Mouse (Mus musculus) ovary, postnatal 14 days (tissue): ENCODE measurements at regions not wholly inside any gene's neighbourhood (a gene's known extent, or its start where the extent isn't known, plus 50 kb on each side); places are given as distances from the start of the nearest gene placed in this dataset.

ENCODE experiments used
- DNase-seq: peaks from one replicate; pipeline ENCODE4 v3.0.0; 2022; ENCODE audit warnings: low spot score

DNA sequence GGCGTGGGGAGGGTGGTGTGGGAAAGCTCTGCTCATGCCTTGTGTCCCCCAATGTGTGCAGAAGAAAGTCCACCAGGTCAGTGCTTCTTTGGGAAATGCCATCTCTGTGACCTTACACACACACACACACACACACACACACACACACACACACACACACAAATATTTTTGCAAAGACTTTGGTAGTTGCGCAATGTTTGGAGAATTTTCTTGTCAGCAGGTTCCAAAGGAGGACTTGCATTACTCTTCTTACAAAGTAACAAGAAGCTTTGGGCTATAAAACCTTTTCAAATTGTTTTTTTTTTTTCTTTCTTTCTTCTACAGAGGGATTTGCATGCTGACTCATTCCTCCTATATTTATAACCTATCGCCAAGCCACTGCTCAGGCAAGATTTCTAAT is 59.1 kb upstream of the Npvf start:
- DNase-seq = no peak

GRCm38 (mm10) chr6:50718631-50719030 is 64.4 kb upstream of the Npvf start:
- DNase-seq = no peak

GRCm38 (mm10) chr6:50720346-50720745 is 66.1 kb upstream of the Npvf start:
- DNase-seq = no peak

DNA sequence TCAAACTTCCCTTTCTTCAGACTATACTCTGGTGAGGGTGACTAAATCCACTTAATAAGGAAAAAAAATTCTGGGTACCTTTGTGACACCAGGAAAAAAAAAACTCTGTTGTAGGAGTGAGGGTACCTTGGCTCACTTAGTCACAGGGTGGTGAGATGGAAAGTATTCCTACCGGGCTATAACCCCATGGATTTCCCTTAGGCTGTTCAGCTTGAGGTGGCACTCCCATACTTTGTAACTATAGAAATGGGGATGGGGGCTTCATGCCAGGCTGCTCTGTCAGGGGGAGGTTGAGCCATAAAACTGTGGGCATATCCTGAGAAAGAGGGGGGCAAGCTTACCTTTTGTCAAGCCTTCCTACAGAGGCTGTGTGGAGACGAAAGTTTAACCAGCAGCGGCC is 71.4 kb upstream of the Npvf start:
- DNase-seq = no peak

DNA sequence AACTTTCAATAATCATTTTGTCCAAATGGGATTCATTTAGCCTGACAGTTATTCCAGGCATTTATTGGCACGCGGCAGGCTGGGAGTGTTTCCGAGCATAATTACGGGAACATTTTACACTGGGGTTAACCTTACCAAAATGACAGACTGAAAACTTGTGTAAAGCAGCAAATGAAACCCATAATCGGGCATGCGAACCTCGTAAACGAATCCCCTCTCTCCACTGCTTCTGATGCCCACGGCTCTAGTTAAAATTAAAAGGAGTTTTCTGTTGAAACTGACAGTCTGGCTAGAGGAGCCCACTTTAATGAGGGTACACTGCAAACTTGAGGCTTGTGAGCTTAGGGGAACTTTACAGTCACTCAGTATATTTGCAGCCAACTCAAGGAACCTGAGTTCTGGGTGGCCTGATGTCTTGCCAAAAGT is 71.9 kb upstream of the Npvf start:
- no peak for DNase-seq

- DNase-seq = no peak
Measured at GRCm38 (mm10) chr6:50730744-50731718, 76.8 kb upstream of the Npvf start.

DNA sequence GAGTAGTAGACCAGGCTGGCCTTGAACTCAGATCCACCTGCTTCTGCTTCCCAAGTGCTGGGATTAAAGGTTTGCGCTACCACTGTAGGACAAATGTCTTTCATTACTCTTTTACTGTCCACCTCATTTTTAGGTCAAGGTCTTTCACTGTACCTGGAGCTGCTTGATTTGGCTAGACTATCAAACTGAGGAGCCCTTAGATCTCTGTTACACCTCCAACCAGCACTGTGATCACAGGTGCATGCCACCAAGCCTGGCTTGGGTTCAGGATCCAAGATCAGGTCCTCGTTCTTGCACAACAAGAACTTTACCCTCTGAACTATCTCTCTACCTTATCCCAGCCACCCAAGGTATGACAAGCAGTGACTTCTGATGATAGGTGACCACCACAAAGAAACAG is 80.5 kb upstream of the Npvf start:
- no peak for DNase-seq

- no peak for DNase-seq
Measured at GRCm38 (mm10) chr6:50735825-50736224, 81.6 kb upstream of the Npvf start.

GRCm38 (mm10) chr6:50742009-50742408 is 87.8 kb upstream of the Npvf start:
- DNase-seq = no peak

DNA sequence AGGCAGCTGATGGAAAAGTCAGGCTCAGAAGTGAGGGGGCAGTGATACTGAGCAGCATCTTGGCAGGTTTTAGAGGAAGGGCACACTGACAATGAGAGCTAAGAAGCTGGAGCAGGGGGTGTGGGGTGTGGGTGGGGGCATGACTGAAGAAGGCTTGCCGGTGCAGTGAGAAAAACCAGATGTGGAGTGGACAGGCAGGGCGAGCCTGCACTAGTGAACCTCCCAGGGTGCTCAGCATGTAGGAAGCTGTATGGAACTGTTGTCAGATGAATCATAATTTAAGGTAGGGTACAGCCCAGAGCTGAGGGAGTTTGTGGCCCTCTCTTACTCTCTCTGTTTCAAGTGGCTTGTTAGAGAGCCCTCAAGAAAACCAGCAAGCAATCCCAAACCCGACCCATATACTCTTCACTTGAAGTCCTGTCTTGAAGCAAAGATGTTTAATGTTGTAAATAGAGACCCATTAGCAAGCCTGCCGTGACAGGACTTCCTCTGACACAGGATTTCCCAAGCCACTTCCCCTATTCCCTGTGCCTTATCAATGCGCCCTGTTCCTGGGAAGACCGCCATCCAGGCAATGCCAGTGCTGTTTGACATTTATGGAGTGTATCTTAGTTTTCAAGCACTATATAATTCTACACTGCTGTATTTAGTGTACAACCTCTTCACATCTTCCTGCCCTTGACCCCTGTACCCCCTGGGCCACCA is 90.4 kb upstream of the Npvf start:
- no peak for DNase-seq

DNA sequence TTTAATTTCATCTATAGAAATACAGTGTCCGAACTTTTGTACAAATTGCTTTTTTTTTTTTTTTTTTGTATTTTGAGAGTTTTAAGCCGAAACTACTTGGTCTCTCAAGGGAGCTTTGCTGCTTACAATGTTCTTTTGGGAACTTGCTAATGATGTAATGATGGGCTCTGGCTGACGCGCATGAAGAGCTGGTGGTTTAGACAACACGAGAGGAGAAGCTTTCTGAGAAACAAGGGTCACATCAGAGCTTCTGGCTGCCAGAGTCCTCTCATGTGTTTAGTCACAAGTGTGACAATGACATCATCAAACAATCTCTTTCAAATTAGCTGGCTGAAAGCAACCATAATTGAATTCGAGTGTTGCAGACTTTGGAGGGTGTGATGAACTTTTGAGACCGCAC is 98.9 kb upstream of the Npvf start:
- no peak for DNase-seq

- no peak for DNase-seq
Measured at GRCm38 (mm10) chr6:50754786-50755185, 100.5 kb upstream of the Npvf start.

DNA sequence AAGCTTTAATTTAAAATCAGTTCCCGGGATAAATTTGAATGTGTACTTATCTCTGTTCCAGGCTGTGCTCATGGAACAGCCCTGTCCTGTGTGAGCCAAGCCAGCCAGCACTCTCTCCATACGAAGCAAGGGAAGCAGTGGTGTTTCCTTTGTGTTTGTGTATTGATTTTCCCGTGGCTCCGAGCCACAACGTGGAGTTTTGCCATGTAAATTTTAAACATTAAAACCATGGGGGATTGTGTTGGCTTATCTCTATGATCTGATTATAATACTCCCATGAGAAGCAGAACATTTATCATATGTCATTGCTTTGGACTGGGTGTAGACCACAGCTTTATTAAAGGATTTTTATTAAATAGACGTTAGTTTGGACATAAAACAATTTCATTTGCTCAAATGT is 106.1 kb upstream of the Npvf start:
- no peak for DNase-seq

DNA sequence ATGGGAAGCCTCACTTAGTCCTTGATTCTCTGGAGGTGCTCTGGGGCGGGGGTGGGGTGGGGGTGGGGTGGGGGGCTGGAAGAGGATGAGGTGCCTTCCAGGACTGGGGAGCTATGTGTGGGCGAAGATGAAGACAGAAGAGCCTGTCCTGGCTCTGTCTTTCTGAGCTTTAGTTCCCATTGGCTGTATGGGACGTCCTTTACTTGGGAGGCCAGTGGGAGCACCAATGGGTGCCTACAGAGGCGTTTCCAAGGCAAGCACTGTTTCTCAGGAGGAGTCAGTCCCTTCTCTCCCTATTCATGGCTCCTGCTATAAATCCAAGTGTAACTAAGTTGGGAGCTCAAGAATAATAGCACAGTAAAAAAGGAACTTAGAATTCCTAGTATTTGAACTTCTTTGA is 108.9 kb upstream of the Npvf start:
- no peak for DNase-seq

- DNase-seq = no peak
Measured at GRCm38 (mm10) chr6:50766442-50766915, 112.2 kb upstream of the Npvf start.

DNA sequence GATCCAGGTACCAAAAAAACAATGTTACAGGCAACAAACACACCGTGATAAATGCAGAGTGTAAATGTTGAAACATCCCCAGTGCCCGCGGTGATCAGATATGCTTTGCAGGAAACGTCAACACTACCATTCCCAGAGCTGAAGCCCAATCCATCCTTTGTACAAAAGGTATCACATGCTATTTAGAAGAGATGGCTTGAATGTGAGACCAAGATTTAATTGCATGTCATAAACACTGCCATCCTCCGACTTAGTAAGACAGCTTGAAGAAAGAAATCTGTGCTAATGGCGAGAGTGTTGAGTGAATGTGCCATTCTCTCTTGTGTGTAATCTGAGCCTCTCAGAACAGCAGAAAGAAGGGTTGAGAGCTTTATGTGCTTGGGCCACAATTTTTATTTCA is 112.9 kb upstream of the Npvf start:
- no peak for DNase-seq

DNA sequence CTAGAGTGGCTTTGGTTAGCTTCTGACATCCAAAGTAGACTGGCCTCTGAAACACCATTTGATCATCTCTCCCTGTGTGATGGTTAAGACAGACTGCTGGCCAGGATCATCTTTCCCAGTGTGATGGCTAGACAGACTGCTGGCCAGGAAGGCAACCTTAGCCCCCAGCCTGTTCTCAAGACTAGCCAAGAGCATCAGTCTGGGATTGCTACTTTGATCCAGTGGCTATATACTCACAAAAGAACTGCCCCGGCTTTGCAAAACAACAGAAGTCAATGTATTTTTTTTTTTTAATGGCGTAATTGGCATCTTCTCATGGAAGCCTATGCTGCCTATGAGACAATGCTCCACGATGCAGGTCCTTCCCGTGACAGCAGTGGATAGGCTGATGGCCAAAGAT is 113.6 kb upstream of the Npvf start:
- DNase-seq = no peak

DNA sequence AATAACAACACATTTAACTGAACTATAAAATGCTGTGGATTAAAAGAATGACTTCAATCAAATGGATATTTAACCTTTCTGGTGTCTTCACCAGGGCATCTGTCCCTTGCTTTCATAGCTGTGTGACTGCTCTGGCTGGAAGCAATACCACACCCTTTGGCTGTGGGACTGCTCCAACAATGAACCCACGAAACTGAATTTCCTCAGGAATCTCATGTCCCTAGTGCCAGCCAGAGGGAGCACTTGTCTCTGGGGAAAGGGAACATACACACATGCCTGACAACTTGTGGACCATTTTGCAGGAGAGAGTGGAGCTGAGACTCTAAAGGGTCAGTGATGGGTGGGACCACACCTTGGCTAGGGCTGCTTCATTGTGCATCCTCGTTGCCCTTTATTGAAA is 114.9 kb upstream of the Npvf start:
- DNase-seq = no peak

- DNase-seq = no peak
Measured at GRCm38 (mm10) chr6:50770481-50770880, 116.2 kb upstream of the Npvf start.

GRCm38 (mm10) chr6:50775637-50776036 is 121.4 kb upstream of the Npvf start:
- DNase-seq = no peak

- DNase-seq = no peak
Measured at GRCm38 (mm10) chr6:50776236-50776832, 122.1 kb upstream of the Npvf start.

DNA sequence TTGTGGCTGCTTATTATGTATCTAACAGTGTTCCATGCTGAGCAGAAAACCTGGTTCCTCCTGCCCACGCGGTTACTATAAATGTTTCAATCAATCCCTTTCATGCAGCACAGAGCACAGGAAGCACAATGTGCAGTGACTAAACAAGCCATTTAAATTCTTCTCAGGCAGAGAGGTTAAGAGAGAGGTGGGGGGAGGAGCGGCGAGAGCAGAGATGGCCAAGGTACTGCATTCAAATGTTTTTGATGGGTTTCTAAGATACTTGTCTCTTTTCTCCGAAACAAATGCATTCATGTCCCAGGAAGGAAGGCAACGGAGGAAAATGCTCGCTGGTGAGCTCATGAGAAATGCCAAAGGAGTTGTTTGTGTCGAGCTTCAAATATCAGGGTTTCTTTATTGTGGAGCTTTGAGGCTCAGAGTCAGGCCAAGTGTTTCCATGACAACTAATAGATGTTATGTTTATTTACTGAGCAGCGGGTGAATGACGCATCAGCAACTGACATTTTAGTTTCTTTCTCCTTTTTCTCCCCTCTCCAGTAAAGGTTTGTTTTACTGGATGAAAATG is 122.8 kb upstream of the Npvf start:
- DNase-seq = no peak
